Mouse (Mus musculus): ENCODE data around the gene Plgrkt. TPM values are rescaled to one million over a fixed set of nuclear protein-coding genes. Genes with fewer than 3 reads are reported as not detected.
"Not testable (repeated sequence)": the region's sequence is repeated elsewhere in the genome, so short reads cannot be mapped to it uniquely, and the experiment has no call there.

The Plgrkt gene
- polyA plus RNA-seq (2016; fragmentation: Nextera tagmentation; extraction: Ambion mirVana): 69.4 and 72.8 TPM in 2 replicates

GRCm38 (mm10) chr19:29366969-29367622 lies at the start of gene Plgrkt, which contains the start of gene Cd274:
Plgrkt (minus strand) TSS chr19:29367390.
Cd274 (plus strand) TSS chr19:29367455.
- Histone ChIP-seq H3K27ac (no peak within 1 kb of the TSS), H3K4me3 (peak within 1 kb of the TSS; percentile 45), H3K9me3 (no peaks in the 10 kb centered on the region), H3K36me3 (no peaks in the 10 kb centered on the region), H3K27me3 (no peaks in the 10 kb centered on the region), H3K9ac (peak within 1 kb of the TSS; percentile 21), H3K4me1 (peaks cover 5% of the 10 kb centered on the region; the same call in 1 of the 2 replicates), H3K4me2 (replicated peaks) (peak within 1 kb of the TSS; percentile 76)
- 3% methylated on average over 26 of the region's 26 CpGs for WGBS
- no peak for ATAC-seq (ENCODE audit: insufficient number of reproducible peaks, insufficient read depth, low FRiP score, low TSS enrichment)

- 67% methylated on average over 3 of the region's 3 CpGs for WGBS
- ATAC-seq (ENCODE audit: insufficient number of reproducible peaks, insufficient read depth, low FRiP score, low TSS enrichment): no peak
Observed at GRCm38 (mm10) chr19:29416393-29416902, 49.3 kb upstream of the Plgrkt start.

GRCm38 (mm10) chr19:29414917-29415316 lies 47.7 kb upstream of the Plgrkt start:
- not testable (repeated sequence) for H3K4me2 ChIP-seq (replicated peaks); H3K36me3 ChIP-seq; H3K27me3 ChIP-seq; H3K9me3 ChIP-seq; H3K4me3 ChIP-seq; H3K9ac ChIP-seq; ATAC-seq (ENCODE audit: insufficient number of reproducible peaks, insufficient read depth, low FRiP score, low TSS enrichment); H3K27ac ChIP-seq
- H3K4me1 ChIP-seq: peaks cover 14% of the 10 kb centered on the region; the same call in 1 of the 2 replicates

More at GRCm38 (mm10) chr19:29416393-29416902, 49.3 kb upstream of the Plgrkt start:
- no peak overlapping the region for H3K4me3 ChIP-seq
- H3K36me3 ChIP-seq: no peaks in the 10 kb centered on the region
- H3K4me1 ChIP-seq: peaks cover 14% of the 10 kb centered on the region; the same call in 1 of the 2 replicates
- H3K27me3 ChIP-seq: no peaks in the 10 kb centered on the region
- no peaks in the 10 kb centered on the region for H3K9me3 ChIP-seq
- no peak overlapping the region for H3K27ac ChIP-seq
- no peak overlapping the region for H3K9ac ChIP-seq
- H3K4me2 ChIP-seq (replicated peaks): no peak overlapping the region

DNA sequence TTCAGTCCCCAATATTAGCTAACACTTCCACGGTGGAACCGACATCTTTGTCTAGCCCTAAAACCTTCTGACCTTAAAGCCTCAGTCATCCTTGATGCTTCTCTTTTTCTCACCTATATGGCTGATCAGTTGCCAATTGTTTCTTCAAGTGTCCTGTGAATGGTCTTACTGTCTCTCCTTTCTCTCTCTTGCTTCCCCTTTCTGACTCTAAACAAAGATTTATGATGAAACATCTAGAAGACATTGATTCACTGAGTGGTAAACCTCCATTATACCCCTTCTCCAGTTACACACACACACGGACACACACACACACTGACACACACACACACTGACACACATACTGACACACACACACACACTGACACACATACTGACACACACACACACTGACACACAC lies 47.3 kb upstream of the Plgrkt start:
- 85% methylated on average over 3 of the region's 3 CpGs for WGBS
- H3K36me3 ChIP-seq: no peaks in the 10 kb centered on the region
- no peak for ATAC-seq (ENCODE audit: insufficient number of reproducible peaks, insufficient read depth, low FRiP score, low TSS enrichment)
- H3K4me2 ChIP-seq (replicated peaks): no peak overlapping the region
- H3K27me3 ChIP-seq: no peaks in the 10 kb centered on the region
- H3K4me1 ChIP-seq: peaks cover 14% of the 10 kb centered on the region; the same call in 1 of the 2 replicates
- H3K27ac ChIP-seq: no peak overlapping the region
- H3K9ac ChIP-seq: no peak overlapping the region
- no peak overlapping the region for H3K4me3 ChIP-seq
- no peaks in the 10 kb centered on the region for H3K9me3 ChIP-seq

DNA sequence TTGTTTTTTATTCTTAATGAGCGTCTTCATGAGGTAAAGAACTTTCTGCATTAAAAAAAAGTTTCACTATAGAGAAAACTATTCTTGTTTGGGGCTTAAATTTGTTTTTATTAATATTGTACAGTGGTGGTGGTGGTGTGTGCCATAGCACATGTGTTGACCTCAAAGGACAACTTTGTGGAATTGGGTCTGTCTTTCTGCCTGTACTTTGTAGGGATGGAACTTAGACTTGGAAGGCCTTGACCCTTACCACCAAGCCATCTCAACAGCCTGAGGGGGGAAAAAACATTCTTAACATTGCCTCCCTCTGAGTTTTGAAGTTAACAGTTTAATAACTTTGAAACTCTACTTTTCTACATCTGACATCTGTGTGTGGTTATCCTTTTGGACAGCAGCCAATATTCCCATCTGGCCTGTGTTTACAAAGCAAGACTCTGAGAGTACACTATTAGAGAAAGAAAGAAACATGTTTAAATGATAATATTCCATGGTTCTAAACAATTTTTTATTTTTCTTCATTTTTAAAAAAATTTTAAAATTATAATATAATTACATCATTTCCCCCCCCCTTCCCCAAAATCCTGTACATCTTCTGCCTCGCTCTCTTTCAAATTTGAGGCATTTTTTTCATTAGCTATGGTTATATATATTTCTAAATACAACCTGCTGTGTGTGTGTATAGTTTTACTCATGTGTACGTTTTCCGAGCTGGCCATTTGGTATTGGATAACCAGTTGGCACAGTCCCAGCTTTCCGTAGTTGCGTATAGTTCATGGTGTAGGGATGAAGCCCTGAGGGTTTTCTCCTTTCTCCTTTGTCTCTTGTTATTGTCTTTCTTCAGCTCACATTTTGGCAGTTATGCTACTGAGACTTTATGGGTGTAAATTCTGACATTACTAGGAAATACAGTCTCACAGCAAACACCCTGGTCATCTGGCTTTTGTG lies 45.6 kb upstream of the Plgrkt start:
- H3K4me3 ChIP-seq: no peak overlapping the region
- no peak overlapping the region for H3K9ac ChIP-seq
- H3K36me3 ChIP-seq: no peaks in the 10 kb centered on the region
- H3K4me1 ChIP-seq: peaks cover 18% of the 10 kb centered on the region; the same call in 1 of the 2 replicates
- H3K4me2 ChIP-seq (replicated peaks): no peak overlapping the region
- H3K9me3 ChIP-seq: no peaks in the 10 kb centered on the region
- H3K27ac ChIP-seq: peak overlapping the region; percentile 91
- H3K27me3 ChIP-seq: no peaks in the 10 kb centered on the region
- ATAC-seq (ENCODE audit: insufficient number of reproducible peaks, insufficient read depth, low FRiP score, low TSS enrichment): peak; percentile 79
- 31% methylated on average over 6 of the region's 6 CpGs for WGBS

DNA sequence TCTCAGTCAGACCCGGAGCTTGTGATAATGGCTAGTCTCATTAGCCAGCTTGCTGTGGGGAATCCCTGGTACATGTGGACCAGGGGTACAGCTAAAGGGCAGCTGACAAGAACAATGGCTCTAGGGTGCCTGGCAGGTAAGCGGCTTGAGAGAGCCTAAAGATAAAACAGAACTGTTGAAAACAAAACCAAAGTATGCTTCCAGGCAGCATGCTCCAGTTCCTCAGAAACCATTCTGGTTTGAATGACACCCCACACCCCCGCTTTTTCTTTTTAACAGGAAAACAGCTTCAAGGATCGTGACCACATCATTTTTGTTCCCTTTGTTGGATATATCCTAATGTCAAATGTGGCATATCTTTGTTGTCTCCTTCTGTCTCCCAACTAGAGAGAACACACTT lies 43.4 kb upstream of the Plgrkt start, which contains the start of gene Pdcd1lg2:
TSS of gene Pdcd1lg2 (plus strand) at position 301 of the 400 bp plus-strand sequence.
- H3K4me3 ChIP-seq: no peak within 1 kb of the TSS
- H3K27me3 ChIP-seq: no peaks in the 10 kb centered on the region
- no peak within 1 kb of the TSS for H3K9ac ChIP-seq
- no peaks in the 10 kb centered on the region for H3K9me3 ChIP-seq
- no peak for ATAC-seq (ENCODE audit: insufficient number of reproducible peaks, insufficient read depth, low FRiP score, low TSS enrichment)
- no peaks in the 10 kb centered on the region for H3K36me3 ChIP-seq
- 79% methylated on average over 4 of the region's 4 CpGs for WGBS
- peaks cover 29% of the 10 kb centered on the region; the same call in 1 of the 2 replicates for H3K4me1 ChIP-seq
- H3K27ac ChIP-seq: no peak within 1 kb of the TSS
- no peak within 1 kb of the TSS for H3K4me2 ChIP-seq (replicated peaks)

DNA sequence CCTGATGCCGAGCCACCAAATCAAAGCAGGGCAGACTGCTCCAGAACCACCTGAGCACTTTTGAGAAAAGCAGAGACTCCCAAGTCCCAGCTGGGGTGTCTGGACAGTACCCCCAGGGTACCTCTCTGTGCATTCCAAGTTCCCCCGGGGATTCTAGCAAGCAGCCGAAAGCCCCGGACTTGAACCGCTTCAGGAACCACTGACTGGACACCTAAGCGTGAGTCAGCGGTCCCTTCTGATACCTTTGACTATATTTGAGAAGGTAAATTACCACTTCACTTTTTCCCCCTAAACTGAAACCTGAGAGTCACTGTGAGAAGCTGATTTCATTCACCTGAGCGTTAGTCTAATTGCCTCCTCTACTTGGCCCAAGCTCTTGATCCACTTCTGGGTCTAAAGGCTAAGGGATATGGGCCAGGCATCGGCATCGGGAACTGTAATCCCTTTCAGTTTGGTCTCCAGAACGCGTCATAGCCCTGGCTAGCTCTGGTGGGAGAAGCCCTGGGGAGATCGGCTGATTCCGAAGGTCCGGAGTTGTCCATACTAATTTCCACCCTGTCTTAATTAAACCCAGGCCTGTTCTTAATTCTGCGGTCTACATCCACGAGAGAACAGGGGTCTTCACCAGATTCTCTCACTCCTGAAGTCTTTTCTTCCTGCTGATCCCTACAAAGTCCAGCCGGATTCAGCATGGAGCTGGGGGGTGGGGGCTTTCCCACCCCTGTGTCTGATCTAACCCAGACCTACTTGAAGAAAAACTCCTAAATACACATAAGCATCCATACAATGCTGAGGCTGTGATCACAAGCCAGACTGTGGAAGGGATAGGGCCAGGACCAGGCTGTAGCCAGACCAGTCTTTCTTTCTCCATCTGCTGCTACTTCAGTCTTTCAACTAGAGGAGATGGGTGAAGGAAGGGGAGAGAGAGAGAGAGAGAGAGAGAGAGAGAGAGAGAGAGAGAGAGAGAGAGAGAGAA lies 39.1 kb upstream of the Plgrkt start:
- H3K27me3 ChIP-seq: no peaks in the 10 kb centered on the region
- H3K9ac ChIP-seq: no peak overlapping the region
- 37% methylated on average over 18 of the region's 18 CpGs for WGBS
- H3K4me2 ChIP-seq (replicated peaks): no peak overlapping the region; the same call in 1 of the 2 replicates
- no peak overlapping the region for H3K4me3 ChIP-seq
- peak overlapping the region; percentile 51 for H3K27ac ChIP-seq
- ATAC-seq (ENCODE audit: insufficient number of reproducible peaks, insufficient read depth, low FRiP score, low TSS enrichment): peak; percentile 62; the same call in 1 of the 2 replicates
- H3K9me3 ChIP-seq: no peaks in the 10 kb centered on the region
- peaks cover 19% of the 10 kb centered on the region; the same call in 1 of the 2 replicates for H3K4me1 ChIP-seq
- no peaks in the 10 kb centered on the region for H3K36me3 ChIP-seq

- peaks cover 19% of the 10 kb centered on the region; the same call in 1 of the 2 replicates for H3K4me1 ChIP-seq
- H3K9ac ChIP-seq: no peak overlapping the region
- no peak for ATAC-seq (ENCODE audit: insufficient number of reproducible peaks, insufficient read depth, low FRiP score, low TSS enrichment)
- no peaks in the 10 kb centered on the region for H3K27me3 ChIP-seq
- H3K9me3 ChIP-seq: no peaks in the 10 kb centered on the region
- H3K36me3 ChIP-seq: no peaks in the 10 kb centered on the region
- no peak overlapping the region for H3K4me2 ChIP-seq (replicated peaks)
- H3K27ac ChIP-seq: no peak overlapping the region
- WGBS: 42% methylated on average over 2 of the region's 2 CpGs
- H3K4me3 ChIP-seq: no peak overlapping the region
Observed at GRCm38 (mm10) chr19:29405388-29405787, 38.2 kb upstream of the Plgrkt start.

DNA sequence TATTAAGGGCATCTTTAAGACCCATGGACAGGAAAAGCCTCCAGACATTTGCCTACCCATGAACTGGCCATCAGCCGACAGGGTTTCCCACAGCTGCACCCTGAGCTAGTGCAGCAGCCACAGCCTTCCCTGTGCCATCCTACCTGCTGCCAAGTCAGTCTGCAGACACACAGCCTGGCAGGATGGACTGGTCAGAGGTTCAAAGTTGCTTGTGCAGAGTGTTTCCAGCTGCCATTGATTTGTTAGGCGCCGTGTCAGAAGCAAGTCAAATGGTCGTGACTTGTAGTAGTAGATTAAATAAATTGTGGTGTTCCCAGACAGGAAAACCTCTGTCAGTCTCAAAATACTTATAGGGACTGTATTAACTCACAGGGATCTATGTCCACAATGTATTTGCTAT lies 36.1 kb upstream of the Plgrkt start:
- WGBS: 71% methylated on average over 4 of the region's 4 CpGs
- H3K36me3 ChIP-seq: no peaks in the 10 kb centered on the region
- no peak for ATAC-seq (ENCODE audit: insufficient number of reproducible peaks, insufficient read depth, low FRiP score, low TSS enrichment)

DNA sequence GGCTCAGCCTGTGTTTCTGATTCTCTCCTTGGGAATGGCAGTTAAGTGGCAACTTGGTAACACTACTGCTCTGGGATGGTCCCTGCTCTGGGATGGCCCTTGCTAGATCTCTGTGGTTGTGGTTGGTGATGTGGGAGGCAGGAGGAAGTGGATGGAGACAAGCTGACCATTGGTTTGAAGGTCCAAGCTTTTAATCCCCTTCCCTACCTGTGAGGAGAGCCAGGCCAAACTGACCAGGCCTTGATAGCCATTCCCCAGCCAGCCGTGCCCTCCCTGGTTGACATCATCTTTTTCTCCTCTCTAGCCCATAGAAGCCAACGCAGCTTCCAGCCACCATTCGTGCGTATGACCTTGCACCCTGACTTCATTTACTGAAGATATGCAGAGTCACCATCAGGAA lies 35.4 kb upstream of the Plgrkt start:
- H3K4me1 ChIP-seq: peaks cover 11% of the 10 kb centered on the region; the same call in 1 of the 2 replicates
- no peak for ATAC-seq (ENCODE audit: insufficient number of reproducible peaks, insufficient read depth, low FRiP score, low TSS enrichment)
- H3K4me2 ChIP-seq (replicated peaks): no peak overlapping the region

More for the DNA sequence above, 36.1 kb upstream of the Plgrkt start:
- H3K27ac ChIP-seq: no peak overlapping the region
- peaks cover 16% of the 10 kb centered on the region; the same call in 1 of the 2 replicates for H3K4me1 ChIP-seq
- H3K9ac ChIP-seq: no peak overlapping the region
- H3K4me2 ChIP-seq (replicated peaks): no peak overlapping the region
- H3K27me3 ChIP-seq: no peaks in the 10 kb centered on the region
- H3K4me3 ChIP-seq: no peak overlapping the region
- H3K9me3 ChIP-seq: no peaks in the 10 kb centered on the region

More for the DNA sequence above, 35.4 kb upstream of the Plgrkt start:
- no peaks in the 10 kb centered on the region for H3K9me3 ChIP-seq
- no peaks in the 10 kb centered on the region for H3K27me3 ChIP-seq
- H3K9ac ChIP-seq: no peak overlapping the region
- no peaks in the 10 kb centered on the region for H3K36me3 ChIP-seq
- H3K27ac ChIP-seq: no peak overlapping the region
- H3K4me3 ChIP-seq: no peak overlapping the region
- 86% methylated on average over 4 of the region's 4 CpGs for WGBS
